Mouse (Mus musculus) hindbrain, embryonic 15.5 days (tissue): ENCODE measurements around the gene Nckipsd. TPM values are rescaled to one million over a fixed set of nuclear protein-coding genes. Genes with fewer than 3 reads are reported as not detected.

ENCODE experiments used
- ATAC-seq: fragments of 200-750 bp; cut with Nextera tagmentation; 2 replicates; pipeline ENCODE4 v1.8.0; 2017; ENCODE audit warnings: low read depth, moderate number of reproducible peaks, moderate TSS enrichment; ENCODE audit not compliant: low FRiP score
- H3K27ac ChIP-seq: fragments of 300-500 bp; sonication (generic); replicated peaks from 2 replicates; pipeline ENCODE4 v1.5.1; 2015; ENCODE audit warnings: mild to moderate bottlenecking, inconsistent platforms
- H3K27me3 ChIP-seq: fragments of 300-500 bp; sonication (generic); 2 replicates; pipeline ENCODE4 v1.6.1; 2015; ENCODE audit warnings: control low read depth, inconsistent platforms
- H3K36me3 ChIP-seq: fragments of 300-500 bp; sonication (generic); 2 replicates; pipeline ENCODE4 v1.6.1; 2015; ENCODE audit warnings: control low read depth, inconsistent platforms
- H3K4me1 ChIP-seq: fragments of 300-500 bp; sonication (generic); replicated peaks from 2 replicates; pipeline ENCODE4 v1.6.1; 2015; ENCODE audit warnings: control low read depth, inconsistent platforms
- H3K4me2 ChIP-seq: fragments of 300-500 bp; sonication (generic); 2 replicates; pipeline ENCODE4 v1.6.1; 2015; ENCODE audit warnings: moderate library complexity, mild to moderate bottlenecking, inconsistent platforms
- H3K4me3 ChIP-seq: fragments of 300-500 bp; sonication (generic); 2 replicates; pipeline ENCODE4 v1.5.1; 2015; ENCODE audit warnings: mild to moderate bottlenecking, inconsistent platforms
- H3K9ac ChIP-seq: fragments of 300-500 bp; sonication (generic); 2 replicates; pipeline ENCODE4 v1.6.1; 2015; ENCODE audit warnings: inconsistent platforms
- H3K9me3 ChIP-seq: fragments of 300-500 bp; sonication (generic); 2 replicates; pipeline ENCODE4 v1.6.1; 2016; ENCODE audit warnings: control low read depth, inconsistent platforms
- WGBS: fragments of 180-500 bp; shearing (Covaris S2); methylation state at CpG from one replicate; pipeline ENCODE4 v1.1.7; 2015; 5-methylcytosine and 5-hydroxymethylcytosine counted together
- polyA plus RNA-seq: library from polyadenylated mRNA; unstranded; fragments of >200 nt; fragmentation: Nextera tagmentation; extraction: Ambion mirVana; gene quantifications from 2 replicates; pipeline ENCODE4 v1.2.1, GENCODE M21; 2015

Gene Nckipsd
- polyA plus RNA-seq, 1 experiment from 2014 or later = 30.7 TPM

- H3K27me3 ChIP-seq = 0 out of 2 replicates have a peak, but pooled peaks cover 9% of the 10 kb centered on the region
- peak; percentile 64 for ATAC-seq
- peak within 1 kb of the TSS; percentile 92 for H3K4me2 ChIP-seq
- 2% methylated on average over 57 of the region's 70 CpGs for WGBS
- H3K4me1 ChIP-seq = peaks cover 52% of the 10 kb centered on the region
- H3K36me3 ChIP-seq = peaks cover 30% of the 10 kb centered on the region
- H3K27ac ChIP-seq = peak within 1 kb of the TSS; percentile 92
- H3K9ac ChIP-seq = peak within 1 kb of the TSS; percentile 69
- no peaks in the 10 kb centered on the region for H3K9me3 ChIP-seq
- H3K4me3 ChIP-seq = peak within 1 kb of the TSS; percentile 61
These were observed 17.9 kb downstream of the Nckipsd start, which contains the start of gene Celsr3 for GRCm38 (mm10) chr9:108825820-108826699. Gene Celsr3 (plus strand): TSS chr9:108826320.

- H3K9ac ChIP-seq = peak overlapping the region; percentile 69
- peak overlapping the region; percentile 92 for H3K4me2 ChIP-seq
- H3K4me3 ChIP-seq = peak overlapping the region; percentile 61
- WGBS = under 1% methylated on average over 39 of the region's 39 CpGs
- peak overlapping the region; percentile 92 for H3K27ac ChIP-seq
- no peaks in the 10 kb centered on the region for H3K9me3 ChIP-seq
- H3K36me3 ChIP-seq = peaks cover 31% of the 10 kb centered on the region
- ATAC-seq = no peak
- 0 out of 2 replicates have a peak, but pooled peaks cover 9% of the 10 kb centered on the region for H3K27me3 ChIP-seq
- peaks cover 59% of the 10 kb centered on the region for H3K4me1 ChIP-seq
These were observed 18.7 kb downstream of the Nckipsd start for GRCm38 (mm10) chr9:108826700-108827340.

GRCm38 (mm10) chr9:108827454-108827853 is 19.3 kb downstream of the Nckipsd start:
- Histone ChIP-seq H3K36me3 (peaks cover 34% of the 10 kb centered on the region), H3K9ac (peak overlapping the region; percentile 69), H3K4me3 (peak overlapping the region; percentile 61), H3K4me1 (peaks cover 66% of the 10 kb centered on the region), H3K27me3 (0 out of 2 replicates have a peak, but pooled peaks cover 9% of the 10 kb centered on the region), H3K4me2 (peak overlapping the region; percentile 92), H3K9me3 (no peaks in the 10 kb centered on the region), H3K27ac (0 out of 2 replicates have a peak overlapping the region, but pooled peaks have one; percentile 92)
- 8% methylated on average over 34 of the region's 34 CpGs for WGBS
- ATAC-seq = no peak

- H3K27ac ChIP-seq = no peak overlapping the region
- H3K9me3 ChIP-seq = no peaks in the 10 kb centered on the region
- H3K27me3 ChIP-seq = 0 out of 2 replicates have a peak, but pooled peaks cover 9% of the 10 kb centered on the region
- peaks cover 37% of the 10 kb centered on the region for H3K36me3 ChIP-seq
- peak overlapping the region; percentile 69 for H3K9ac ChIP-seq
- WGBS = 74% methylated on average over 18 of the region's 18 CpGs
- peaks cover 70% of the 10 kb centered on the region for H3K4me1 ChIP-seq
- H3K4me2 ChIP-seq = peak overlapping the region; percentile 92
- ATAC-seq = no peak
- peak overlapping the region; percentile 61 for H3K4me3 ChIP-seq
These were observed 19.7 kb downstream of the Nckipsd start for GRCm38 (mm10) chr9:108827906-108828305.

- Histone ChIP-seq H3K4me1 (peaks cover 60% of the 10 kb centered on the region), H3K27me3 (0 out of 2 replicates have a peak, but pooled peaks cover 6% of the 10 kb centered on the region), H3K9me3 (no peaks in the 10 kb centered on the region), H3K4me2 (peak overlapping the region; percentile 61), H3K27ac (no peak overlapping the region), H3K4me3 (peak overlapping the region; percentile 33), H3K36me3 (peaks cover 73% of the 10 kb centered on the region), H3K9ac (no peak overlapping the region)
- 8% methylated on average over 23 of the region's 23 CpGs for WGBS
- ATAC-seq = no peak
These were observed 23.5 kb downstream of the Nckipsd start for GRCm38 (mm10) chr9:108831637-108832036.

- peak; percentile 90 for ATAC-seq
- H3K27me3 ChIP-seq = 0 out of 2 replicates have a peak, but pooled peaks cover 6% of the 10 kb centered on the region
- 8% methylated on average over 45 of the region's 46 CpGs for WGBS
- peaks cover 50% of the 10 kb centered on the region for H3K4me1 ChIP-seq
- no peak overlapping the region for H3K9ac ChIP-seq
- no peak overlapping the region for H3K27ac ChIP-seq
- peaks cover 79% of the 10 kb centered on the region for H3K36me3 ChIP-seq
- no peaks in the 10 kb centered on the region for H3K9me3 ChIP-seq
- peak overlapping the region; percentile 61 for H3K4me2 ChIP-seq
- H3K4me3 ChIP-seq = peak overlapping the region; percentile 33
These were observed 24.4 kb downstream of the Nckipsd start for GRCm38 (mm10) chr9:108832390-108833108.

GRCm38 (mm10) chr9:108842989-108843388 is 34.8 kb downstream of the Nckipsd start:
- WGBS = 22% methylated on average over 14 of the region's 14 CpGs
- Histone ChIP-seq H3K4me3 (no peak overlapping the region), H3K27me3 (no peaks in the 10 kb centered on the region), H3K9me3 (no peaks in the 10 kb centered on the region), H3K27ac (no peak overlapping the region), H3K36me3 (peaks cover 84% of the 10 kb centered on the region), H3K4me1 (no peaks in the 10 kb centered on the region), H3K9ac (no peak overlapping the region), H3K4me2 (no peak overlapping the region)
- no peak for ATAC-seq

GRCm38 (mm10) chr9:108845390-108845789 is 37.2 kb downstream of the Nckipsd start:
- no peaks in the 10 kb centered on the region for H3K4me1 ChIP-seq
- H3K27me3 ChIP-seq = no peaks in the 10 kb centered on the region
- no peak overlapping the region for H3K9ac ChIP-seq
- no peak overlapping the region for H3K4me2 ChIP-seq
- H3K36me3 ChIP-seq = peaks cover 83% of the 10 kb centered on the region
- no peaks in the 10 kb centered on the region for H3K9me3 ChIP-seq
- H3K4me3 ChIP-seq = no peak overlapping the region
- H3K27ac ChIP-seq = no peak overlapping the region
- whole genome bisulfite sequencing = 69% methylated on average over 5 of the region's 5 CpGs
- ATAC-seq = no peak

GRCm38 (mm10) chr9:108847374-108847773 is 39.2 kb downstream of the Nckipsd start:
- Histone ChIP-seq H3K4me2 (no peak overlapping the region), H3K27ac (no peak overlapping the region), H3K36me3 (peaks cover 74% of the 10 kb centered on the region), H3K9me3 (no peaks in the 10 kb centered on the region), H3K4me1 (no peaks in the 10 kb centered on the region), H3K27me3 (no peaks in the 10 kb centered on the region), H3K9ac (no peak overlapping the region), H3K4me3 (no peak overlapping the region)
- ATAC-seq = no peak
- WGBS = 91% methylated on average over 4 of the region's 4 CpGs

GRCm38 (mm10) chr9:108848419-108848818 is 40.3 kb downstream of the Nckipsd start:
- ATAC-seq = no peak
- Histone ChIP-seq H3K36me3 (peaks cover 67% of the 10 kb centered on the region), H3K4me1 (peaks cover 5% of the 10 kb centered on the region), H3K9me3 (no peaks in the 10 kb centered on the region), H3K9ac (no peak overlapping the region), H3K4me2 (no peak overlapping the region), H3K4me3 (no peak overlapping the region), H3K27ac (no peak overlapping the region), H3K27me3 (no peaks in the 10 kb centered on the region)
- 81% methylated on average over 17 of the region's 17 CpGs for WGBS

GRCm38 (mm10) chr9:108852976-108853375 is 44.8 kb downstream of the Nckipsd start, which contains the start of gene Slc26a6:
Gene Slc26a6 (plus strand): TSS chr9:108853283.
- Histone ChIP-seq H3K4me3 (peak within 1 kb of the TSS; percentile 69), H3K4me1 (peaks cover 17% of the 10 kb centered on the region), H3K9ac (peak within 1 kb of the TSS; percentile 59), H3K4me2 (peak within 1 kb of the TSS; percentile 67), H3K27ac (peak within 1 kb of the TSS; percentile 83), H3K36me3 (peaks cover 40% of the 10 kb centered on the region), H3K27me3 (no peaks in the 10 kb centered on the region), H3K9me3 (no peaks in the 10 kb centered on the region)
- no peak for ATAC-seq
- 87% methylated on average over 3 of the region's 3 CpGs for WGBS
